Mouse (Mus musculus): Measurements from ENCODE around the gene Gch1.

Gene Gch1

DNA sequence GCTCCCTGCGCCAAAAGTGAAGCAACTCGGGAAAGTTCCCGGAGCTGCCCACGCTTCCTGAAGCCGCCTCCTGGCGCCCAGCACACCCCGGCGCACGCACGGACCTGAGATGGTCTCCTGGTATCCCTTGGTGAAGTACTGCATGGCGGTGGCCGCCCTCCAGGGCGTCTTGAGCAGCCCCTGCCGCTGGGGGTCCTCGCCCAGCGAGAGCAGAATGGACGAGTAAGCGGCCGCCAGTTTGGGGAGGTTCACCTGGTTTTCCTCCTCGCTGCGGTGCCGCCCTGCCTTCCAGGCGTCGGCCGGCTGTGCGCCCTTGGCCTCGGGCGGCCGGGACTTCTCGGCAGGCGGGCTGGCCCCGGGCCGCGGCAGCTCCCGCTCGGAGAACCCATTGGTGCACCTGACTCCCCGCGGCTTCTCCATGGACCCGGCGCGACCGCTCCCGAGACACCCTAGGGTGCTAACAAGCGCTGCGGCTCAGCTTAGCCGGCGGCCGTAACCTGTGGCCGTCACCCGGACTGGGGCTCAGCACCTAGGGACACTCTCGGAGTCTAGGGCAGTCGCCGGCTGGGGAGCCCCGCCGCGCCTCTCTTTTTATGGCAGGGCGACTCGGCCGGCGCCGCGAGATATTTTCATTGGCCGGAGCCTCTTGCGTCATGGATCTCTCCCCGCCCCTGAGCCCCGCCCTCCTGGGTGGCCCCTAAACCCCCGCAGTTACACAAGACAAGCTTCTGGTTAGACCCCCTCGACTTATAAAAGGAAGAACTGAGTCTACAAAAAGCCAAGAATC is at the start of gene Gch1:
TSS of gene Gch1 (minus strand) at position 566 of the 787 bp plus-strand sequence.
- peak; percentile 3 to 53 for DNase-seq (ENCODE audit: low spot score in 2 of 2)

GRCm38 (mm10) chr14:47237286-47237685 is 48.1 kb upstream of the Gch1 start:
- DNase-seq (ENCODE audit: low spot score in 2 of 2) = no peak

GRCm38 (mm10) chr14:47236491-47236890 is 47.3 kb upstream of the Gch1 start:
- no peak for DNase-seq (ENCODE audit: low spot score in 2 of 2)

- DNase-seq (ENCODE audit: low spot score in 2 of 2) = no peak
These were observed 45.5 kb upstream of the Gch1 start for GRCm38 (mm10) chr14:47234526-47235250.

- no peak for DNase-seq (ENCODE audit: low spot score in 2 of 2)
These were observed 44.8 kb upstream of the Gch1 start for GRCm38 (mm10) chr14:47234032-47234431.

- DNase-seq (ENCODE audit: low spot score in 2 of 2) = no peak
These were observed 44.4 kb upstream of the Gch1 start for GRCm38 (mm10) chr14:47233602-47234001.

GRCm38 (mm10) chr14:47229796-47230376 is 40.7 kb upstream of the Gch1 start:
- DNase-seq (ENCODE audit: low spot score in 2 of 2) = no peak

GRCm38 (mm10) chr14:47225931-47226330 is 36.7 kb upstream of the Gch1 start:
- DNase-seq (ENCODE audit: low spot score in 2 of 2) = no peak

DNA sequence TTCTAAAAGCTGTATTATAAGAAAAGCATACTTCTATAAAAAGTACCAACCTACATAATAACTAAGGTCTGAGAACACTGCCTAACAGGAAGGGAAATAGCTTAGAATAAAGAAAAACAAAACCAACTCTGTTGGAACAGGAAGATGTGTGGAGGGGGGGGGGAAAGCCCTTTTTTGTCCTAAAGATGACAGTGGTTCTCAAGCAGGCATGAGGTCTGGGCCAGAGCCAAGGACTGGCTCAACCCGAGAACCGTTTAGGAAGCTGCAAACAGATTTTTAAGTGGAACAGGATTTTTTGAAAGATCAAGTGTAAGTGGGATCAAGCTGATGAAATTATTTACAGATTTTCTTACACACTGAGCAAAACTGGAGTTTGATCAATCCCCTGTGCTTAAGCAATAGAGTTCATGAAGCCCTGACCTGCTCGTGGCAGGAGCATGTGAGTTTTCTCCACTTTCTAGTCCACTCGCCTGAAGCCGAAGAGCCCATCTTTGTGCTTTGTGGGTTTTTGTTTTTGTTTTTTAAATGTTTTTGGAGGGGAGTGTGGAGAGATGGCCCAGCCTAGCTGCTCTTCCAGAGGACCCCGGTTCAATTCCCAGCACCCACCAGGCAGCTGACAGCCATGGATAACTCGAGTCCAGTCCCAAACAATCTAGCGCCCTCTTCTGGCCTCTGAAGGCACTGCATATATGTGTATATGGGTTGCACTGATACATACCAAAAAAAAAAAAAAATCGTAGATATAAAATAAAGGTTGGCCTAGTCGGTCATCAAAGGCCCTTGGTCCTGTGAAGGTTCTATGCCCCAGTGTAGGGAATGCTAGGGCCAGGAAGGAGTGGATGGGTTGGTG is 35.5 kb upstream of the Gch1 start:
- DNase-seq (ENCODE audit: low spot score in 2 of 2) = no peak

DNA sequence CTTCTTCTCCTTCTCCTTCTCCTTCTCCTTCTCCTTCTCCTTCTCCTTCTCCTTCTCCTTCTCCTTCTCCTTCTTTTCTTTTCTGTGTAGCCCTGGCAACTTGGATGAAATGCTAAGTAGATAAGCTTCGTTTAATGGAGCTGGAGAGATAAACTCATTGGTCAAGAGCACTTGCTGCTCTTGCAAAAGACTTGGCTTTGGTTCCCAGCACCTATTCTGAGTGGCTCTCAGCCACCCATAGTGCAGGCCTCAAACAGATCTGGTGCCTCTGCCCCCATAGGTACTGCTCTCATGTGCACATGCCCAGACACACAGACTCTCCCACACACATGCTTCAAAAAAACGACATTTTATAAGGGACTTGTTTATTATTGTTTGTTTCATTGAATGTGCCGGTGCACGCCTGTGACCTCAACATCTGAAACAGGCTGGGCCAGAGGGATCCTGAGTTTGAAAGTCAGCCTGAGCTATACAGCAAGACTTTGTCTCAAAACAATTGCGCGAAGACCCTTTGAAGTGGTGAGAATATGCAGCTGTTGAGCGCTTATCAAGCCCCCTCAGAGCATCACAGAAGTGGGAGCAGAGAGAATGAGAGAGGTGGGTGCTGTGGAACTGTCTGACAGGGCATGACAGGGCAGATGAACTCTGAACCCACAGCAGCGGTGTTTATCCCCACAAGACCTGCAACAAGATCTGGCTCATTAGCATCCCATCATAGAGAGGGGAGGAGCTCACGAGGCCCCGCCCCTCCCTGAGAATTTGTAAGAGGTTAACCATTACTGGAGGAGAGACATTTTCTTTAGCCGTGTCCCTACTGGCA is 33.6 kb upstream of the Gch1 start:
- no peak for DNase-seq (ENCODE audit: low spot score in 2 of 2)

- no peak for DNase-seq (ENCODE audit: low spot score in 2 of 2)
These were observed 32.4 kb upstream of the Gch1 start for GRCm38 (mm10) chr14:47221567-47221966.

DNA sequence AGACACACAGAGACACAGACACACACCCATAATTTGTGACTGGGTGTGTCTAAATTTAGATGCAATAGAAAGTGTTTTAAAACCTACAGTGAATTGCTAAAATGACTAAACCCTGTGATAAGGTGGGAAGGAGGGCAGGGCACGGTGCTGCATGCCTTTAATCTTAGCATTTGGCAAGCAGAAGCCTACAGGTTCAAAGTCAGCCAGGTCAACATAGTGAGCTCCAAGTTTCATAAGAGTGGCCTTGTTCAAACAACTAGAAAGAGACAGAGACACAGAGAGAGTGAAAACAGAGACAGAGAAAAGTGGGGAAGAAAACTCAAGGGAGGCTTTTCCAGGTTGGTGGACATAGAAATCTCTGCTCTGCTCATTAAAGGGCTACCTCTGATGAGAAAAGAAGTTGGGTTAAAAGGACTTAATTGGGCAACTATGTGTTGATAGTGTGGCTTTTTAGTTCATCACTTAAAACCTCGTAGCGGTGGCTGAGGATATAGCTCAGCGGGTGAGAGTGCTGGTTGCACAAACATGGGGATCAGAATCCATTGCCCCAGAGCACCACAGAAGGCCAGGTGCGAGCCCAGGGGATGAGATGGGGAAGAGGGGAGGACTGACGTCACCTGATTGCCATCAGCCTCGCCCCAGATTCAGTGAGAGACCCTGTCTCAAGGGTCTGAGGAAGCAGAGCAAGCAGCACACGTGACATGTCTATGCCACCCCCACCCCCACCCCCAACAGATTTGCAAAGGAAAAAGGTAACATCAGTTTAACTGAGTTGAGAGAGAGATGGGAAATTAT is 31.2 kb upstream of the Gch1 start:
- no peak for DNase-seq (ENCODE audit: low spot score in 2 of 2)

GRCm38 (mm10) chr14:47218766-47219606 is 29.8 kb upstream of the Gch1 start:
- no peak for DNase-seq (ENCODE audit: low spot score in 2 of 2)

DNA sequence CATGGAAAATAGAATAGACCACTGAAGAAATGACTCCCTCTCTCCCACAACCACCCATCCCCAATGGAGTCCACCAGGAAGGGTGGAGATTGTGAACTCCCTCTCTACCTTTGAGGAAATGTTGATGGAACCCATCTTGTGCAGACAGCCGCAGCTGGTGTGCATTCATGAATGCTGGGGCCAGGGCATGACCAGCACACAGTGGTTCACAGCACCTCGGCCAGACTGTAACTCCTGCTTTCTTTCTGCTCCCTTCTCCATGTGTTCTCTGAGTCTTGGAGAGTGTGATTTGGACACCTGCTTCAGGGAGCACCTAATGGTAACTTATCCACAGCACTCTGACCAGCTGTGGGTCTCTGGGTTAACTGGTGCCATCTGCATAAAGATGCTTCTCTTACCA is 27.3 kb upstream of the Gch1 start:
- DNase-seq (ENCODE audit: low spot score in 2 of 2) = no peak

- no peak for DNase-seq (ENCODE audit: low spot score in 2 of 2)
These were observed 25.2 kb upstream of the Gch1 start for GRCm38 (mm10) chr14:47214367-47214766.

DNA sequence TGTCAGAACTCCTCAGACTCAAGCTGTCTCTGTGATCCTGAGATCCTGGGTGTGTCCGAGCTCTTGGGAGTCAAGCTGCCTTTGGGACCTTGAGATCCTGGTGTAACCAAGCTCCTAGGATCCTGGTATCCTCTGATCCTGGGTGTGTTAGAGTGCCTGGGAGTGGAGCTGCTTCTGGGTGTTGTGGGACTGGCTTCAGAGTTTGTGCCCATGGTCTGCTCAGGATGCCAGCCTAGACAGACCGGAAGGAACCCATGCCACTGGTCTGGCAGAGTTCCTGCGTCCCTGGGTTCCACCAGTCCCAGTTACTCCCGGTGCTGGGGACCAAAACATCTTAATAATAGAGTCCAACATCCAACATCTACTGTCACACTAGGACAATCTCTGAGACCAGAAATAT is 24.1 kb upstream of the Gch1 start:
- DNase-seq (ENCODE audit: low spot score in 2 of 2) = no peak

- no peak for DNase-seq (ENCODE audit: low spot score in 2 of 2)
These were observed 20.5 kb upstream of the Gch1 start for GRCm38 (mm10) chr14:47209669-47210164.

GRCm38 (mm10) chr14:47208564-47209493 is 19.6 kb upstream of the Gch1 start:
- no peak for DNase-seq (ENCODE audit: low spot score in 2 of 2)

Data from left cerebral cortex, adult 9 months (tissue).